Mouse (Mus musculus): Measurements from ENCODE around the gene Xrcc5. TPM values are rescaled to one million over a fixed set of nuclear protein-coding genes. Genes with fewer than 3 reads are reported as not detected.

The Xrcc5 gene
- total RNA-seq, 1 experiment from 2014 or later = 21.9 TPM

DNA sequence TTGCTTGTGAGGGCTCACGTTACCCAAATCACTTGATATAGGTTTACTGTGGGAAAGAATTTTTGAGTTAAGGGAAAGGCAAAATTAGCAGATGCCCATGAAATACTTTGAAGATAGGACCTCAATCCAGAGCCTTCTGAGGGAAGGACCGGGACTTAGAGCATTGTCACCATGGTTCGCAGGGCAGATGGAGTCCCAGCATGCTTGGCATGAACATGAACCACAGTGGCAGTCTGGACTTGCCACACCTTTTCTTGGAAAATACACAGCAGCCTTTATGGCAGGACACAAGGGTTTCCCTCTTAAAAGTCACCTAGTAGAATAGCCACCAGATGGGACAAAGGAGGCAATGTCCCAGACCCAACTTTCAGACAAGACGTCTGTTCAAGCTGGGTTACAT, 114.9 kb downstream of the Xrcc5 start:
- no peak for ATAC-seq (ENCODE audit: extremely low read depth, insufficient number of reproducible peaks, low FRiP score, poor library complexity, severe bottlenecking)

DNA sequence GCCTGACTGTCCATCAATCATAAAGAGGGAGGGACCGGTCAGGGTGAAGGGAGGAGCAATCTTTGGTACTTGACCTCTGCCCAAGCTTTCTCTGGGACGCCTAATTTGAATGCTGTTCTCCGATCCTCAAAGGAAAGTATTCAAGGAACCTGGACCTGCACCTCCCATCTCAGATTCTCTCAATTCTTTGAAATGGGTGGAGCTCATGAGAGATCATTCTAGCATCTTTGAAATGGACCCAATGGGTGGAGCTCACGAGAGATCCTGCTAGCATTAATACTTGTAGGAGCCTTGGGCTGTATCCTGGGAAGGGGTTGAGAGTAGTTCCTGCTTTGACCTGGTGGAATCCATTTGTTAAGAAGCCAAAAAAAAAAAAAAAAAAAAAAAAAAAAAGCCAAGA, 119.2 kb downstream of the Xrcc5 start:
- no peak for ATAC-seq (ENCODE audit: extremely low read depth, insufficient number of reproducible peaks, low FRiP score, poor library complexity, severe bottlenecking)

DNA sequence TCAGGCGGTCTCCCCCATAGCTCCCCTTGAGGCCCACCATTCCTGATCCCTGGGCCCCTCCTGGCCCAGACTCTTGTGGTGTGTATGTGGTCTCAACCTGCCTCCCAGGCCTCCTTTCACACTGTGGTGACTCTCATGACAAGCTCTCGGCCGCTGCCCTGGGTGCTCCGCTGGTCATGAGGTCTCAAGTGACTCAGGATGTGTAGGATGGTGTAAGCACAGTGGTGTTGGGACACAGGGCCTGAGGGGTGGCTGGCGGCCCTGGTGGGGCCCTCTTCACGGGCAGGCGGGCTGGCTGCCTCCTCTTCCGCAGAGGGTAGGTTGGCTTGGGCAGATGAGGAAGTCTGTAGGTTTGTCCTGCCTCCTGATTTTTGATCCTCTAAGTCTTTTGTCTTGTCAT, 121.3 kb downstream of the Xrcc5 start:
- no peak for ATAC-seq (ENCODE audit: extremely low read depth, insufficient number of reproducible peaks, low FRiP score, poor library complexity, severe bottlenecking)

DNA sequence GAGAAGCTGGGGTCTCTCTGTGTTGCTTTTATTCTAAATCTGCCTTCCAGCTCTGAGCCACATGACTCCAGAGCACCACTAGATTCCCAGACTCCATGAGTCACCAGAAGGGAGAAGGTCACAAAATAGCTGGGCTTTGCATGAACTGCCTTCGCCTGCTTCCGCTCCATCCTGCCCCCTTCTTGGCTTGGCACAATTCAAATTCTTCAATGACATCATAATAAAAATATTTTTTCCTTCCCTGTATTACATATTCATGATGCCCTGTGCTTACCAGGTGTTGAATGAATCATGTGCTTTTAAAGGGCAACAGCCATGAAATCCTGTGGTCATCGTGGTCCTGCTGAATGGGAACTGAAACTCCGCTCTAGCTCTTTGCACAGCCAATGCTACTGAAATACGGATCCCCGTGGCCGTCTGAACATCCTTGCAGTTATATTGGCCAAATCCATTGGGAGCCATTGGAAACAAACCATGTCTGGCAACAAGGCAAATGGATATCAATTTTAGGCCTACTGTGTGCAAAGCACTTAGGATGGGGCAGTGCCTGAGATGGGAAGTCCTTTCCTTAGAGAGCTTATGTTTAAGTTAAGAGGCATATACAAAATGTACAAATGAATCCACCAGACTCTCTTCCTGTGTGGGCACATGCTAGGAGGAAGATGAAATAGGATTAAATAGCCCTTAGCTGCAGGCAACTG, 122.0 kb downstream of the Xrcc5 start:
- no peak for ATAC-seq (ENCODE audit: extremely low read depth, insufficient number of reproducible peaks, low FRiP score, poor library complexity, severe bottlenecking)

DNA sequence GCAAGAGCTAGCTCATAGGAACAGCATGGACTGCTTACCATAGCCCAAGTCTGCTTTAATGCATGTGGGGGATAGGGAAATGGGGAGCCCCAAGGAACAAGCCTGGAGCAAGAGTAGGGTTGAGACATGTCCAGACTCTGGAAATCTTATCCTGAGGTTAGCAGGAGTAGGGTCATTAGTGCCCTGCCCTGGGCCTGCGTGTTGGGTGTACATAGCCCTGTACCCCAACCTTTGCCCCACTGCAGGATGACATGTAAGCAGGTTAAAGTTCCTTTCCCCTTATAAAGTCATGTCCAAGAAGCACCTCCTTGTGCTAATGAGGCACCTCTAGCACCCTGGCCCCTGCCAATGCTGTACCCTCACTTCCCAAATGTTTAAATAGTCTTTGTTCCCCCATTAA, 125.4 kb downstream of the Xrcc5 start:
- ATAC-seq (ENCODE audit: extremely low read depth, insufficient number of reproducible peaks, low FRiP score, poor library complexity, severe bottlenecking) = no peak

DNA sequence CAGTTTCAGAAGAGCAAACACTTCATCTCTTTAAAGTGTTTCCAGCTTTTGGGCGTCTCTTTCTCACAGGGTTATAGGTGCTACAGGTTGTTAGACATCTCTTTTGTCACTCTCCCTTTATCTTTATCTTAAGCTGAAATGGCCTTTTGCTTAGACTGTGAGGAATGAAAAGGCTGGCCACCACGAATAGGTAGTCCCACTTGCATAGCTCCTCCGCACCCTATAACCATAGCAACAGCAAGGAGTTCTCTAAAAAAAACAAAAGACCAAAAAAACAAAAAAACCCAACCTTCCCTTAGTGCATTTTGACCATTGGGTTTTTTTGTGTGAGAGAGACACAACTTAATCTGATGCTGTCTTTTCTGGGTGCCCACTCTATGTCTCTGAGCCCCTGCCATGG, 127.3 kb downstream of the Xrcc5 start:
- no peak for ATAC-seq (ENCODE audit: extremely low read depth, insufficient number of reproducible peaks, low FRiP score, poor library complexity, severe bottlenecking)

DNA sequence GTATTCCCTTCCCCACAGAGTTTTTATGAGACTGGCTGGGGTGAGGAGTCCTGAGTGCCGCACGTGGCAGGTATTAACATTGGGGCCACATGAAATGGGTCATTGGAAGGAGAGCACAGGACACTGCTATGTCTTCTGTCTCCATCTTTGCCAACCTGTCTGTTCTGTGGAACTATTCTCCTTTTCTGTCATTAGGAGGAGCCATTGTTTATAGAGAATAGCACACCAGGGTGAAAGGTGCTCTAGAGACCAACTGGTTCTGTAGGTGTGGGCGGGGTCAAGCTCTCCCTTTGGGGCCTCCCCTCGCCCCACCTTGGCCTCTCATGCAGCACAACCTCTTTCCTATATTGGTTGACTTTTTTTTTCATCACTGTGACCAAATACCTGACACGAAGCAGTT, 129.7 kb downstream of the Xrcc5 start:
- ATAC-seq (ENCODE audit: extremely low read depth, insufficient number of reproducible peaks, low FRiP score, poor library complexity, severe bottlenecking) = no peak

DNA sequence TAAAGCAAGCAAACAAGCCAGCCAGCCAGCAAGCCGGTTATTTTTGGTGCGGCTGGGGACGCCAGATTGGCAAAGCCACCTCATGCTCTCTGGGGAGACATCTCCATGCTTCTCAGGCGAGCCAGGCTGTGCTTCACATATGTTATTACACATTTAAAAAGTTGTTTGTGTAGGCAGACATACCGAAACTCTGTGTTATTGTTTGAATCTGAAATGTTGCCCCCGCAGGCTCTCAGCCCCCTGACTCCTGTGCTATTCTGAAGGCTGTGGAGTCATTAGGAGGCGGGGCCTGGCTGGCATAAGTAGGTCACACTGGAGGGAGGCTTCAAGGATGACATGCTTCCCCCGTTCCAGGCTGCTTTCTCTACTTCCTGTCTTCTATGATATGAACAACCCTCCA, 131.9 kb downstream of the Xrcc5 start:
- ATAC-seq (ENCODE audit: extremely low read depth, insufficient number of reproducible peaks, low FRiP score, poor library complexity, severe bottlenecking) = no peak

DNA sequence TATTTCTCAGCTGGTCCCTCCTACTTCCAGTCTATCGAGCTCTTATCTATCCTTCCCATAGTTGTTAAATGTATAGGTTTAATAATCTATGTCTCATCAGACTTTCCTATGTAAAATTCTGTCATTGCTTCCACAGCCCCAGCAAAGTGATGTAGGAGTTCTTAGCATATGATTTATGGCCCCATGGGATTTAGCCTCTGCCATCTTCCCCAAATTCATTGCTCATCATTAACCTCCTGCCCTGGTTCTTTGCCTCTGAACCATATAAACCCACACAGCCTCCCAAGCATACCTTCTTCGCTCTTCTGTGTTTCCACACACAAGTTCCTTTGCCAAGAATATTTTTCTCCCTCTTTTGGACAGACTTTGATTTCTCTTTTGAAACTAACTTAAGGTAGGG, 135.5 kb downstream of the Xrcc5 start:
- no peak for ATAC-seq (ENCODE audit: extremely low read depth, insufficient number of reproducible peaks, low FRiP score, poor library complexity, severe bottlenecking)

Other genes starting within 250 kb of the Xrcc5 start
- 1.5 and 2.6 TPM in 2 replicates for gene Mreg, start 95.1 kb upstream of the Xrcc5 start, total RNA-seq (2017)
- 0.93 and 1.5 TPM in 2 replicates for gene Pecr, start 23.1 kb upstream of the Xrcc5 start, total RNA-seq (2017)
- gene Tmem169, start 23.1 kb upstream of the Xrcc5 start, total RNA-seq (2017) = 0.12 TPM in 1 of 2 replicates, not detected in the other
- gene March4, start 229.5 kb downstream of the Xrcc5 start, total RNA-seq (2017) = not detected in 2 replicates

Data from neutrophil, adult 5-6 weeks (primary cell).